Mouse (Mus musculus): ENCODE results near the gene Ctps. TPM values are rescaled to one million over a fixed set of nuclear protein-coding genes. Genes with fewer than 3 reads are reported as not detected.
"Not testable (repeated sequence)": the region's sequence is repeated elsewhere in the genome, so short reads cannot be mapped to it uniquely, and the experiment has no call there.

Ctps gene
- total and polyA plus RNA-seq, 3 experiments, result 12.5 to 31.1 (median 30.0) TPM

- intact Hi-C loops (cut with DNase I), result no loop called here
- TF ChIP-seq POLR2A (IDR thresholded peaks at IDR 0.05; ENCODE audit: insufficient read depth, low read depth, low read length), result no peak
- TF ChIP-seq CTCF (IDR thresholded peaks at IDR 0.05), result no peak
- TF ChIP-seq EP300 (IDR thresholded peaks at IDR 0.05; ENCODE audit: insufficient read depth, low read depth, low read length), result peak; percentile 80
- Histone ChIP-seq H3K4me3 (peak overlapping the region; percentile 48), H3K36me3 (ENCODE audit: control insufficient read depth, insufficient read depth, low read length) (no peaks in the 10 kb centered on the region), H3K27me3 (ENCODE audit: control insufficient read depth, insufficient read depth, low read length) (no peaks in the 10 kb centered on the region), H3K4me1 (ENCODE audit: control insufficient read depth, insufficient read depth, low read length) (peaks cover 13% of the 10 kb centered on the region), H3K9ac (ENCODE audit: low read depth, low read length) (peak overlapping the region; percentile 24), H3K27ac (peak overlapping the region; percentile 97), H3K79me2 (replicated peaks; ENCODE audit: control insufficient read depth, insufficient read depth, low read length) (no peaks in the 10 kb centered on the region)
- WGBS, result 21% methylated on average over 9 of the region's 9 CpGs
- DNase-seq, result peak; percentile 28 to 65
Measured at GRCm38 (mm10) chr4:120612304-120613080, 42.4 kb upstream of the Ctps start.

- no peak overlapping the region for H3K9ac ChIP-seq (ENCODE audit: low read depth, low read length)
- H3K4me1 ChIP-seq (ENCODE audit: control insufficient read depth, insufficient read depth, low read length), result peaks cover 13% of the 10 kb centered on the region
- intact Hi-C loops (cut with DNase I), result no loop called here
- WGBS, result 90% methylated on average over 3 of the region's 3 CpGs
- TF ChIP-seq EP300 (IDR thresholded peaks at IDR 0.05; ENCODE audit: insufficient read depth, low read depth, low read length), result no peak
- no peak for TF ChIP-seq POLR2A (IDR thresholded peaks at IDR 0.05; ENCODE audit: insufficient read depth, low read depth, low read length)
- no peaks in the 10 kb centered on the region for H3K36me3 ChIP-seq (ENCODE audit: control insufficient read depth, insufficient read depth, low read length)
- no peak for DNase-seq
- H3K79me2 ChIP-seq (replicated peaks; ENCODE audit: control insufficient read depth, insufficient read depth, low read length), result no peaks in the 10 kb centered on the region
- no peaks in the 10 kb centered on the region for H3K27me3 ChIP-seq (ENCODE audit: control insufficient read depth, insufficient read depth, low read length)
- peak overlapping the region; percentile 97 for H3K27ac ChIP-seq
- H3K4me3 ChIP-seq, result no peak overlapping the region
Measured at GRCm38 (mm10) chr4:120611005-120611404, 40.9 kb upstream of the Ctps start.

GRCm38 (mm10) chr4:120606941-120607340 is 36.9 kb upstream of the Ctps start:
- intact Hi-C loops (cut with DNase I), result no loop called here
- WGBS, result 56% methylated on average over 3 of the region's 3 CpGs

GRCm38 (mm10) chr4:120602669-120603068 is 32.6 kb upstream of the Ctps start:
- TF ChIP-seq POLR2A (IDR thresholded peaks at IDR 0.05; ENCODE audit: insufficient read depth, low read depth, low read length) (no peak), CTCF (IDR thresholded peaks at IDR 0.05) (no peak), EP300 (IDR thresholded peaks at IDR 0.05; ENCODE audit: insufficient read depth, low read depth, low read length) (no peak)
- DNase-seq, result no peak
- intact Hi-C loops (cut with DNase I), result no loop called here
- Histone ChIP-seq H3K27me3 (ENCODE audit: control insufficient read depth, insufficient read depth, low read length) (no peaks in the 10 kb centered on the region), H3K4me1 (ENCODE audit: control insufficient read depth, insufficient read depth, low read length) (no peaks in the 10 kb centered on the region), H3K36me3 (ENCODE audit: control insufficient read depth, insufficient read depth, low read length) (no peaks in the 10 kb centered on the region), H3K27ac (no peak overlapping the region), H3K4me3 (no peak overlapping the region), H3K79me2 (replicated peaks; ENCODE audit: control insufficient read depth, insufficient read depth, low read length) (no peaks in the 10 kb centered on the region), H3K9ac (ENCODE audit: low read depth, low read length) (no peak overlapping the region)
- WGBS, result 63% methylated on average over 3 of the region's 3 CpGs

More at GRCm38 (mm10) chr4:120606941-120607340, 36.9 kb upstream of the Ctps start:
- no peaks in the 10 kb centered on the region for H3K79me2 ChIP-seq (replicated peaks; ENCODE audit: control insufficient read depth, insufficient read depth, low read length)
- no peaks in the 10 kb centered on the region; the same call in 1 of the 2 replicates for H3K4me1 ChIP-seq (ENCODE audit: control insufficient read depth, insufficient read depth, low read length)
- TF ChIP-seq EP300 (IDR thresholded peaks at IDR 0.05; ENCODE audit: insufficient read depth, low read depth, low read length), result no peak
- TF ChIP-seq CTCF (IDR thresholded peaks at IDR 0.05), result no peak
- TF ChIP-seq POLR2A (IDR thresholded peaks at IDR 0.05; ENCODE audit: insufficient read depth, low read depth, low read length), result no peak
- no peak overlapping the region for H3K4me3 ChIP-seq
- H3K9ac ChIP-seq (ENCODE audit: low read depth, low read length), result no peak overlapping the region
- no peak overlapping the region for H3K27ac ChIP-seq
- H3K27me3 ChIP-seq (ENCODE audit: control insufficient read depth, insufficient read depth, low read length), result no peaks in the 10 kb centered on the region
- no peaks in the 10 kb centered on the region for H3K36me3 ChIP-seq (ENCODE audit: control insufficient read depth, insufficient read depth, low read length)
- DNase-seq, result no peak

- H3K4me3 ChIP-seq, result no peak overlapping the region
- WGBS, result 46% methylated on average over 1 of the region's 1 CpGs
- no peak for DNase-seq
- TF ChIP-seq CTCF (IDR thresholded peaks at IDR 0.05) (no peak), EP300 (IDR thresholded peaks at IDR 0.05; ENCODE audit: insufficient read depth, low read depth, low read length) (no peak), POLR2A (IDR thresholded peaks at IDR 0.05; ENCODE audit: insufficient read depth, low read depth, low read length) (no peak)
- H3K79me2 ChIP-seq (replicated peaks; ENCODE audit: control insufficient read depth, insufficient read depth, low read length), result no peaks in the 10 kb centered on the region
- no peaks in the 10 kb centered on the region for H3K36me3 ChIP-seq (ENCODE audit: control insufficient read depth, insufficient read depth, low read length)
- no peak overlapping the region for H3K9ac ChIP-seq (ENCODE audit: low read depth, low read length)
- H3K4me1 ChIP-seq (ENCODE audit: control insufficient read depth, insufficient read depth, low read length), result no peaks in the 10 kb centered on the region
- intact Hi-C loops (cut with DNase I), result no loop called here
- no peaks in the 10 kb centered on the region for H3K27me3 ChIP-seq (ENCODE audit: control insufficient read depth, insufficient read depth, low read length)
- H3K27ac ChIP-seq, result no peak overlapping the region
Measured at GRCm38 (mm10) chr4:120601774-120602173, 31.7 kb upstream of the Ctps start.

GRCm38 (mm10) chr4:120598922-120599321 is 28.8 kb upstream of the Ctps start:
- H3K27ac ChIP-seq, result no peak overlapping the region
- H3K9ac ChIP-seq (ENCODE audit: low read depth, low read length), result no peak overlapping the region
- no peak overlapping the region for H3K4me3 ChIP-seq
- H3K79me2 ChIP-seq (replicated peaks; ENCODE audit: control insufficient read depth, insufficient read depth, low read length), result no peaks in the 10 kb centered on the region
- no peaks in the 10 kb centered on the region for H3K36me3 ChIP-seq (ENCODE audit: control insufficient read depth, insufficient read depth, low read length)
- DNase-seq, result no peak
- WGBS, result 38% methylated on average over 2 of the region's 2 CpGs
- H3K4me1 ChIP-seq (ENCODE audit: control insufficient read depth, insufficient read depth, low read length), result no peaks in the 10 kb centered on the region
- H3K27me3 ChIP-seq (ENCODE audit: control insufficient read depth, insufficient read depth, low read length), result no peaks in the 10 kb centered on the region
- intact Hi-C loops (cut with DNase I), result no loop called here
- no peak for TF ChIP-seq POLR2A (IDR thresholded peaks at IDR 0.05; ENCODE audit: insufficient read depth, low read depth, low read length)
- TF ChIP-seq CTCF (IDR thresholded peaks at IDR 0.05), result no peak
- no peak for TF ChIP-seq EP300 (IDR thresholded peaks at IDR 0.05; ENCODE audit: insufficient read depth, low read depth, low read length)

GRCm38 (mm10) chr4:120596210-120596609 is 26.1 kb upstream of the Ctps start:
- H3K27me3 ChIP-seq (ENCODE audit: control insufficient read depth, insufficient read depth, low read length); H3K4me1 ChIP-seq (ENCODE audit: control insufficient read depth, insufficient read depth, low read length); H3K27ac ChIP-seq; H3K79me2 ChIP-seq (replicated peaks; ENCODE audit: control insufficient read depth, insufficient read depth, low read length); H3K9ac ChIP-seq (ENCODE audit: low read depth, low read length); intact Hi-C loops (cut with DNase I); DNase-seq; H3K36me3 ChIP-seq (ENCODE audit: control insufficient read depth, insufficient read depth, low read length); H3K4me3 ChIP-seq: not testable (repeated sequence)
- WGBS, result 94% methylated on average over 1 of the region's 1 CpGs

Data from heart, adult 2 months (tissue).